Mouse (Mus musculus) spleen, embryonic (tissue): ENCODE measurements around the gene Olfr653.

Source experiments
- CTCF ChIA-PET: fragments of 350-600 bp; sonication (Branson Sonifier 250); formaldehyde crosslinking; loops from one replicate; lab custom pipeline; 2022; lab: Charles Lee

Gene Olfr653

GRCm38 (mm10) chr7:104577014-104577413 is at the start of gene Olfr653:
Gene Olfr653, plus strand, starts transcription at chr7:104577314.
- CTCF ChIA-PET: no interaction called here

- CTCF ChIA-PET: no interaction called here
Observed at GRCm38 (mm10) chr7:104549833-104550232, 27.3 kb upstream of the Olfr653 start, which contains the start of gene Olfr651. Gene Olfr651, plus strand, starts transcription at chr7:104550133.

GRCm38 (mm10) chr7:104552700-104553099 is 24.4 kb upstream of the Olfr653 start:
- CTCF ChIA-PET: interaction anchor here (0.5 kb wide), 1 partner anchor 247 kb away, joined by 6 read pairs; no protein-coding TSS in a partner anchor

GRCm38 (mm10) chr7:104560601-104561000 is 16.5 kb upstream of the Olfr653 start, which contains the start of gene Olfr652:
Gene Olfr652, plus strand, starts transcription at chr7:104560901.
- CTCF ChIA-PET: no interaction called here

- CTCF ChIA-PET: no interaction called here
Observed at GRCm38 (mm10) chr7:104580846-104581245, 3.7 kb downstream of the Olfr653 start.

GRCm38 (mm10) chr7:104581429-104581828 is 4.3 kb downstream of the Olfr653 start:
- CTCF ChIA-PET: no interaction called here

- CTCF ChIA-PET: no interaction called here
Observed at GRCm38 (mm10) chr7:104586725-104587124, 9.6 kb downstream of the Olfr653 start, which contains the start of gene Olfr654. Gene Olfr654, plus strand, starts transcription at chr7:104587025.

GRCm38 (mm10) chr7:104588274-104588673 is 11.2 kb downstream of the Olfr653 start:
- CTCF ChIA-PET: no interaction called here

- CTCF ChIA-PET: no interaction called here
Observed at GRCm38 (mm10) chr7:104601679-104602078, 24.6 kb downstream of the Olfr653 start, which contains the start of gene Olfr655. Gene Olfr655, minus strand, starts transcription at chr7:104601779.

GRCm38 (mm10) chr7:104603173-104603572 is 26.1 kb downstream of the Olfr653 start:
- CTCF ChIA-PET: no interaction called here

GRCm38 (mm10) chr7:104604727-104605126 is 27.6 kb downstream of the Olfr653 start:
- CTCF ChIA-PET: no interaction called here

DNA sequence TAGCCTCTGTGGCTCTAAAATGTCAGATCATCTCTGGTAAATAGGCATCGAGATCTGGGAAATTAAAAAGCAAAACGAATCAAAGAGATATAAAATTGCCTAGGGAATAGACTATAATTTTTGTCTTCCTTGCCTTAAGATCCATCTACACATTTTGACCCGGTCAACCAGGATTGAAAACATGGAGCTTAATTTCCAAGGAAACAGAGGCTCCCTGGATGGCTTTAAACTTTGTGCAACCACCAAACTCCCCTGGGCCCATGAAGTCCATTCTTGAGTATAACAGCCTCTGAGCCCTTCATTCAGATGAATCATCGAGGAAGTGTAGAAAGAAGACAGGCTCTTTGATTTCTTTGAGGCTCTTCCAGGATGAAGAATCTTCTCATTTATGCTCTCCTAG is 36.5 kb downstream of the Olfr653 start, which contains the start of gene Olfr656:
Olfr656 (plus strand) TSS at position 301 of the 400 bp plus-strand sequence.
- CTCF ChIA-PET: no interaction called here

GRCm38 (mm10) chr7:104624494-104624893 is 47.4 kb downstream of the Olfr653 start, which contains the start of gene Olfr657:
Gene Olfr657, plus strand, starts transcription at chr7:104624794.
- CTCF ChIA-PET: no interaction called here
